Mouse (Mus musculus) thymus, postnatal 14 days (tissue): ENCODE results near the gene Pmf1.
"Not testable (repeated sequence)": the region's sequence is repeated elsewhere in the genome, so short reads cannot be mapped to it uniquely, and the experiment has no call there.

Source experiments
- DNase-seq: peaks from one replicate; pipeline ENCODE4 v3.0.0; 2021

Pmf1 gene

DNA sequence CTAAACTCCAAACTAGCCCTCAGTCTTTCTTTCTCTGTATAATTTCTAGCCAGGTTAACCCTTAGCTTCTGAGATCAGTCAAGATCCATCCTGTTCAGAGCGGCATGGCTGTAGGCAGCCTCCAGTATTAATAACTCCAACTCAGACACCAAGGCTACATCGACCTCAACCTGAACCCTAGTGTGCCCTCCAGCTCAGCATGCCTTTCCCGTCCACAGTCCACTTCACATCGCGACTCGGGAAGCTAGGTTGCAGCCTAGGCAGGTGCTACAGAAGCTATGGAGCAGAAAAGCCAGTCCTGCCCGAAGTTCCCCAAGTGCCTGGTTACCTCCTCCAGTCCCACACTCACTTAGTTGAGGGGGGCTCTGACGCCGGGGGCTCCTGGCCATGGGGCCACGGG is 27.3 kb upstream of the Pmf1 start:
- no peak for DNase-seq

DNA sequence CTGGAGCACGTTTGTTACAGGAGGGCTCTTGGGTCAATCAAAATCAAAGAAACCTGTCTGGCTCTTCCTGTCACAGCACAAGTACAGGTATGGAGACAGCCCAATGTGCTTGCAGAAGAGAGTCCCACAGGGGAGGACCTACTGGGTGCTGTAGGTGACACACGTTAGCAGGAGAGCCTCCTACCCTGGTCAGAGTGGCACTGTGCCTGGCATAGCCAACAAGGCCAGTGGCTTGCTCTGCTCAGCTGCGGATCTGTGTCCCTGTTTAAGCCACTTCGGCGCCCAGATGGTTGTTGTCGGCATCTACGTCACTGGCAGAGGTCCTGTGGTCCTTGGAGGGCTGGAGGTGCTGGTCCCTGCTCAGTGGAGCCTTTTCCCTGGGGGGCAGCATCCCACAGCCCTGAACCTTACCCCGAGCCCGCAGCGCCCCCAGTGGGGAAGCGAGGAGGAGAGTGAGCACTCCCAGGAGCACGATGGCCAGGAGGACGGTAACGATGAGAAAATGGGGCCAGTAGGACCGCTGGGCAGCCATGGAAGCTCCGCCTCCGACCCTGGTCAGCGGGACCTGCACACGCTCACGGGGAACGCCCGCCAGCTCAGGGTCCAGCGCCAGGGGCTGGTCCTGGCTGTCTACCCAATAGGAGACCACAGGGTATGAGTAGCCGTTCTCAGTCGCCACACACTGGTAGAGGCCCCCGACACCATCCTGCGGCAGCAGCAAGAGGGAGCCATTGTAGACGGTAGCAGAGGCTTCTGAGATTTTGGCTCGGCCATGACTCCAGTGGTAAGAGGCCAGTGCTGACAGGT is 26.5 kb upstream of the Pmf1 start:
- peak; percentile 44 for DNase-seq

DNA sequence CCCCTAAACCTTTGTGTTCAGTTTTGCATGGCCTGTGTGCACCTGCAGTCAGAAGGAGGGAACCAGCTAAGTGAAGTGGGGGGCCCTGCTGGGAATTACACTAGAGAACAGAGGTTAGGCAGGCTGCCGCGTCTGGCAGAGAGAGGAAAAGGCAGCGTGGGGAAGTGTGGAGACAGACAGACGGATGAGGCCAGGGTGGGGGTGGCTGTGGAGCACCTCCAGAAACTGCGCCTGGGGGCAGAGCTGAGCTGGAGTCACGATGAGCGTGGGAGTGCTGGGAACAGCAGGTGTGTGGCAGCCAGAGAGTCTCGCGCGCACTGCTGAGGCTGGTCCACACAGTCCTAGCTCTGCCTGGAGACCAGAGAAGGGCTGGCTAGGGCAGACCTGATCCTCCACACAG is 25.4 kb upstream of the Pmf1 start:
- peak; percentile 18 for DNase-seq

DNA sequence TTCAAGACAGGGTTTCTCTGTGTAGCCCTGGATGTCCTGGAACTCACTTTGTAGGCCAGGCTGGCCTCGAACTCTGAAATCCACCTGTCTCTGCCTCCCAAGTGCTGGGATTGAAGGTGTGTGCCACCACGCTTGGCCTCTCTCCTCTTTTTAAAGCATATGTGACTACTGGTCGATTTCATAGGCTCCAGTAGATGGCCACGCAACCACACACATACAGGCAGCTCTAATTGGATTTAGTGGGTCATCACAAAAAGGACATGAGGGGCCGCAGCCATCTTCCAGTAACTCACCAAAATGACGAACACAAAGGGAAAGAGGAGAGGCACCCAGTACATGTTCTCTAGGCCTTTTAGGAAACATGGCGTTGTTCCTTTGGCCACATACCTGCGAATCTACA is 18.5 kb upstream of the Pmf1 start:
- DNase-seq = not testable (repeated sequence)

DNA sequence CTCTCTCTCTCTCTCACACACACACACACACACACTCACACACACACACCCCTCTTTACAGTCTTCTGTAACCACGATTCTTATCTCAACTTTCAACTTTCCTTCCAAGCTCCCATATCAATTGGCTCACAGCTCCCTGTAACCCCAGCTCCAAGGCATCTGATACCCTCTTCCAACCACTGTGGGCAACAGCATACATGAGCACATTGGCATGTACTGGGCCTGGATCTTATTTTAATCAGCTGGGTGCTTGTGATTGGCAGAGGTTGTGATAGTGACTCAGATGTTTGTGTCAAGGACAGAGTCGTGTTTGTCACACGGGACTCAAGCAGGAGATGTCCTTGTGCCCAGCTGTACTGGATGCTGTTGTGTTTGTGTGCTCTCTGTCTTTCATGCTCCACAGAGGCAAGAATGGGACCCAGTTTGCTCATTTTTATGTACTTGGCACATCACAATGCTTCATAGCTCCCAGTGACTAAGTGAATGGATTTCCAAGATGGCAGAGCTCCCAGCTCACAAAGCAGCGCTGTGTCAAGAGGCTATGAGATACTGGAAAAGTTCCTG is 17.3 kb upstream of the Pmf1 start:
- DNase-seq = no peak

DNA sequence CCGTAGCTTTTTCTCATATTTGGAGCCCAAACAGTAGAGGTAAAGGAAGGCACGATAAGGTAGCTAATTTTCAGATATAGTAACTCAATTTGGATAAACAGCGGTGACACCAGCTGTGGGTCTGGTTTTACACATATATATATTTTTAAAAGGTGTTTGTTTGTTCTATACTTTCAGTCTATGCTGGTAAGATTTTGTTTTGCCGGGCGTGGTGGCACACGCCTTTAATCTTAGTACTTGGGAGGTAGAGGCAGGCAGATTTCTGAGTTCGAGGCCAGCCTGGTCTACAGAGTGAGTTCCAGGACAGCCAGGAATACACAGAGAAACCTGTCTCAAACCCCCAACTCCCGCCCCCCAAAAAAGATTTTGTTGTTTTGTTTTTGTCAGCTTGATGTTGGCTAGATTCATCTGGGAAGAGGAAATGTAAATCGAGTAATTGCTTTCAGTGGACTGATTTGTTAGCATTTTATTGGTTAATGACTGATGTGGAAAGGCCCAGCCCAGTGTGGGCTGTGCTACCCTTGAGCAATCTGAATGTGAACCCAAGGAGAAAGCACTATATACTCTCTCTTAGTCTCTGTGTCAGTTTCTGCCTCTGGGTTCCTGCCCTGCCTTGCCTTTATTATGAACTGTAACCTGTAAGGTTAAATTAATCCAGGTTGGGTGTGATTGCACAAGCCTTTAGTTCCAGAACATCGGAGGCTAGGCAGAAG is 15.7 kb upstream of the Pmf1 start:
- no peak for DNase-seq

DNA sequence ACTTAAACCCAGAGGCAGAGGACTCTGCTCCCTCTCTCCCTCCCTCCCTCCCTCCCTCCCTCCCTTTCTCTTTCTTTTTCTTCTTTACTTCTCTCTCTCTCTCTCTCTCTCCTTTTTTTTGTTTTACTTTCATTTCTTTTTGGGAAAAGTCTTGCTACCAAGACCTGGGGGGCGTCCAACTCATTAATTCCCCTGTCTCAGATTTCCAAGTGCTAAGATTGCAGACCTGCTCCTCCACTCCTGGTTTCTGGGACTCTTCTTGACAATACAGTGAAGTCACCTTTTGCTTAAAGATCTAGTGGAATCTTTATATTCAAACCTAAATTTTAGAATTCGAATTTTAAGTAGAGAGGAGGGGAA is 15.2 kb upstream of the Pmf1 start:
- DNase-seq = no peak

DNA sequence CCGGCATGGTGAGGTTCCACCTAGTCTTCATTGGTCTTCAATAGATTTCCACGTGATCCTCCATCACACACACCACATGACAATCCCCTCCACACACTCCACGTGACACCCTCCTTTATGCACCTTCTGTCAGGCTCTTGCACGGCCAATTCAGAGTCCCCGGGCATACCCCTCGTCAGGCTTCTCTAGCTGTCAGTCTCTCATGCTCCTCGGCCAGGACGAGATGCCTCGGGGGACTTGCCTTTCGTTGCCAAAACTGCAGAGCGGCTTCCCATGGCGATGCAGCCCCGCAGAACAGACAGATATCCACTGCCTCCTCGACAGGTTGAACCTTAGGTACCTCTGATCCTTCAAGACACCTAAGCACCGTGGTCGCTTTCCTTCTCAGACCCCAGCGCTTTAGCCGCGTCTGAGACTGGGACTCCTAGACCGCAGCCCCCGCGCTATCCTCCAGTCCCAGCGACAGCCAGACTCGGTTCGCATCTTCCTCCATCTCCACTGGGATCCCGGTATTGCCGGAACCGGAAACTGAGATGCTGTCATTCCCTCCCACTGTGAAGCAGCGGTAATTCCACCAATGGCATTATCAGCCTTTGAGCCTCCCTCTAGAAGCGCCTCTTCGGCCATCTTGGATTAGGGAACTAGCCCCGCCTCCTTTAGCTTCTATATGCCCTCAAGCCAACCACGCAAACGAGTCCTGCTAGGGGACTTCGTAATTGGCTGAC is 14.6 kb upstream of the Pmf1 start, which contains the start of gene Slc25a44:
Gene Slc25a44 (minus strand): TSS at position 535 of the 725 bp plus-strand sequence.
- DNase-seq = peak; percentile 93

DNA sequence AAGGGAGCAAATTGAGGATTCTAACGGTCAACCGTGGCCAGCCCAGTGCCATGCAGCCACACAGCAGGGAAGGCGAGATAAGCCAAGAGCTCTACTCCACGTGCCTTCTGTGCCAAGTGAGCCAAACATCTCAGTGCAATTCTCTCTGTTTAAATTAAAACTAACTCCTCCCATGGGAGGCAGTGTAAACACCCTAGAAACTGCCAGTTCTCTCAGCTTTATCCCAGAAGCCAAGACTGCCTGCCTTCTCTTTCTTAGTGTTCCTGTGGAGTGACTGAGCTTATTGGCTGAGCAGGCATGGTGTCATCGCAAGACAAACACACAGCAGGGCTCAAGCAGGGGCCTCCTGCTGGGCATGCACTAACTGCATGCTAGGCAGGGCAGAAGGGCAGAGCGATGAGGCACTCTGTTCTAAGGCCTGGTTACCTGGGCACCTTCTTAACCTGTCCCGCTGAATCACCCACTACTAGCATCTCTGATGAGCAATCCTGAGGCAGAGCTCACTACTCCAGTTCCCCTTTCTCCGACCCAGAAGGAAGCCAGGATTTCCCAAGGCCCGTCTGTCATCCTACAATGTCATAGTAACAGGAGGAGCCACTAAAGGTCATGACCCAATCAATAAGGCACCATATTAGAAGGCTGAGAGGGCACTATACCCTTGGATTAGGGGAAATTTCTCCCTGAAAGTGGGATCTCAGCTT is 12.0 kb upstream of the Pmf1 start:
- DNase-seq = no peak

DNA sequence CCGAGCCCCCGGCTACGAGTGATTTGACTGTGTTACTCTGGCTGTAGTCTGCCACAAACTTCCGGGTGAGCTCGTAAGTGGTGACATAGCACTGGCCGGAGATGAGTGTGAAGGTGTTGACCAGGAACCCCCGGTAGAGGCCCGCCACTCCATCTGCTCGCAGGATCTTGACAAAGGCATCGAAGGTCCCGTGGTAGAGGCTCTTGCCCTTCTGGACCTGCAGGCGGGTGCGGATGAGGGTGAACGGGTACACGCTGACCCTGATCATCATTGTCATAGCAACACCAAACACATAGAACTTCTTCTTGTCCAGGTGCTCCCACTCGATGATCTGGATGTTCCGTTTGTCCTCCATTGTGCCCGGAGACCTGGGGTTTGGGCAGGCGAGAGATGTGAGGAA is 10.6 kb upstream of the Pmf1 start:
- no peak for DNase-seq

DNA sequence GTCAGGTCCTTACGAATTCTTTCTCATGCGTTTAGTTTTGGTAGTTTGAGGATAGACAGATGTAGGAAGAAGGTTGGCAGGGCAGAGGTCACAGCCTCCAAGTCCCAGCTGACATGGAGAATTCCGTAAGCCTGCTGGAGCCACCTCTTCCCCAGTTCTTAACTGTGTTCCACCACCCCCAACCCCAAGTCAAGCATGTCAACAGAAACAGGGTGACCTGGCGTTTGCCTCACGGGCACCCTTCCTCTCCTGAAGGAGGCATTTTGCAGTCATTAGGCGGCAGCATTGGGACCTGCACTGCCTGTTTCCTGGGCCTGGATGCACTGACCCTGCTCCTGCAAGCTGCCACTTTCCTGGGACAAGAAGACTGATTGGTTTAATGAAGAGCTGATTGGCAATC is 7.9 kb upstream of the Pmf1 start:
- no peak for DNase-seq

DNA sequence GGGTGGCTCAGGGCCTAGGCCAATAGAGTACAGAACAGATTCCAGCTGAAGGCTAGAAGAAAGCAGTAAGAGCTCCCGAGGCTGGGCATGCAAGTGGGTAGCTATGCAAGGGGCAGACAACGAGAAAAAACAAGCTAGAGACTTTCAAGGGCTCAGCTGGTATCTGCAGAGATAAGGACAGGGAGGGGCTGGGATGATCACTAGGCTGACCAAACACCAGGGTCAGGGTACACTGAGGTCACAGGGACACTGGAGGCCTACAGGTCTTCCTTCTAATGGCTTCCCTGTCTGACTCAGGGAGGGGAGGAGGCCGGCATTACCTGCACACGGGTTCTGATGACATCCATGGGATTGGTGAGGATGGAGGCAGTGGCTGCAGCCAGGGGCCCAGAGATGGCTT is 5.5 kb upstream of the Pmf1 start:
- DNase-seq = no peak

DNA sequence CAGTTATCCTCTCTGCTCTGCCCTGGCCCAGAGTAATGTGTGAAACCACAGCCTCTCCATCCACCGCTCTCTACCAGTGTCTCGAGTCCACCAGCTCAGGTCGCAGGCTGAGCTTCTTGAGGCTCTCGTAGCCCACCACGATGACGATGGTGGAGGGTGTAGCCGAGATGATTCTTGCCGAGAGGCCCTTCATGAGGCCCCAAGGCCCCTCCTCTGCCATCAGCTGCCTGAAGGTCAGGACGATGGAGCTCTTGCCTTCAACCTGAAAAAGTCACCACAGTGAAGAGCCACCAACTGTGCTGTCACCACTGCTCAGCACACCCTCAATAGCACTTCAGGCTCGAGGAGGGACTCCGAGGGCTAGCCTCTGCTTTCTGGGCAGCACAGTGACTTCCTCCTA is 2.5 kb upstream of the Pmf1 start:
- no peak for DNase-seq

DNA sequence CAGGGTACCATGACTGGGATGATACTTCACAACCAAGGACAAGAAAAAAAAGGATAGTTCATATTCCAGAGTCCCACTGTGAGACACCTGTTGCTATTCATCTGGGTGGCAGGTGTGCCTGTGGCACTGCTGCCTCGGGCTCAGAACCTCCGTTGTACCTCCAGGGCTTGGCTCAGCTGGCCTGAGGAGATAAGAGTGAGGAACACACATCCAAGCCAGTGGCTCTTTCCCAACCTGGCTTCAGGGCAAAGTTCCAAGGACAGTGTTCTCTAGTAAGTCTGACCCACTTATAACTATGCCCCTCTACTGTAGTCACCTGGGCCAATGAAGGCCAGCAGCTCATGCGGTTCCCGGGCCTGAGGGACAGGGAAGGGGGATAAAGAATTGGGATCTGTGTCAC is 1.6 kb upstream of the Pmf1 start:
- DNase-seq = no peak

DNA sequence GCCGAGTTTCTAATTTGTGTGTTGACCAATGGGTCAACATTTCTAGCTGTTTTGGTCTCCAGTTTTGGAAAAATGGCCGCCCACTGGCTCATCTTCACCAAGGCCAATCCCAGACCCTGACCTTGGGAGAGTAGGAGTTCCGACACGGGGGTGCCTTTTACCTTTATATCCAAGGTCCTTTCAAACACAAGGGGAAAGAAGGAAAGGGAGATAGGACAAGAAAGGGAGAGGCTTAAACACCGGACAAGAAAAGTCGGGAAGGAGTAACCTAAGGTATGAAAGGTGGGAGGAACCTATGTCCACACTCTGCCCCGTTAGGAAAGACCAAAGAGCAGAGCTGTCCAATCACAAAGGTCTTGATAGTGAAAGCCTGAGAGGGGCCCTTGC is 507 bp upstream of the Pmf1 start:
- DNase-seq = peak; percentile 23

DNA sequence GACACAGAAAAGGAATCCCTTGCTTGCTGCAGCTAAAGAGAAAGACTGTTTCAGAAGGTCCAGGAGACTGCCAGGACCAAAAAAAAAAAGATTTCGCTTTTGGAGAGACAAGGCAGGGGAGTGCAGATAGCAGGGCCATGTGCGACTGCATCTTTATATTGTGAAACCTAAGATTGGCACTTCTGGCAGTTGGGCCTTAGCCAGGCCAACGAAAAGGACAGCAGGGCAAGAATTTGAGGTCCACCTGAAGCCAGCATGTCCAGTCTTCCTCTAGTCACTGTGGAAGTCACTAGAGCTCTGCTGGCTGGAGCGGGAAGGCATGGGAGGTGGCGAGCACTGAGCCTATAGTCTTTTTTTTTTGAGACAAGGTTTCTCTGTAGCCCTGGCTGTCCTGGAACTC is 1.2 kb downstream of the Pmf1 start:
- no peak for DNase-seq

DNA sequence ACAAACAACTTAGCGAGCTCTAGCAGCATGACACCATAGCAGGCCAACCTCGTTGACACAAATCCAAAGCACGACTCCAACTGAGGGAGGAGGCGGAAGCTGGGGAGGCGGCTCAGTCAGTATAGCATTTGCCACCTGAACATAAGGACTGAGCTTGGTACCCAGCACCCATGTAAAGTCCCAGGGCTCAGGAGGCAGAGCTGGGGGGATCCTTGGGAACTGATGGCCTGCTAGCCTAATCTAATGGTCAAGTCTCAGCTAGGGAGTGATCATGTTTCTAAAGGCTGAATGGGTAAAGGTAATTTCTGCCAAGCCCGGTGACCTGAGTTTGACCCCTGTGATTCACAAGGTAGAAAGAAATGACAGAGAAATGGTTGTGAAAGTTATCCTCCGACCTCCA is 2.6 kb downstream of the Pmf1 start:
- DNase-seq = no peak

DNA sequence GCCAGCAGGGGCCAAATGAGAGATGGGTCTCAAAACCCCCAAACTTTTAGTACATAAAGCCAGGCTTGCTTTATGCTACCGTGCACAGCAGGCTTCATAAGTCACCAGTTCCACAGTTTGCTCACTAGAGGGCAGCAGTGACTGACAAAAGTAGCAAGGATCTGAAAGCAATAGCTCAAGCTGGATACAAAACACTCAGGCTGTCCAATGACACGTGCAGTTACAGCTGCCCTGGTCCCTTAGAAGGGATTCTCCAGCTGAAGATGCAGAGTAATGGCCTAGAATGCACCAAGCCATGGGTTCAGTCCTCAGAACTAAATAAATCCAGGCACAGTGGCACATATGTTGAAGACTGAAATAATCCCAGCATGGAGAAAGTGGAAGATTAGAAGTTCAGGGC is 3.0 kb downstream of the Pmf1 start:
- DNase-seq = peak; percentile 72

DNA sequence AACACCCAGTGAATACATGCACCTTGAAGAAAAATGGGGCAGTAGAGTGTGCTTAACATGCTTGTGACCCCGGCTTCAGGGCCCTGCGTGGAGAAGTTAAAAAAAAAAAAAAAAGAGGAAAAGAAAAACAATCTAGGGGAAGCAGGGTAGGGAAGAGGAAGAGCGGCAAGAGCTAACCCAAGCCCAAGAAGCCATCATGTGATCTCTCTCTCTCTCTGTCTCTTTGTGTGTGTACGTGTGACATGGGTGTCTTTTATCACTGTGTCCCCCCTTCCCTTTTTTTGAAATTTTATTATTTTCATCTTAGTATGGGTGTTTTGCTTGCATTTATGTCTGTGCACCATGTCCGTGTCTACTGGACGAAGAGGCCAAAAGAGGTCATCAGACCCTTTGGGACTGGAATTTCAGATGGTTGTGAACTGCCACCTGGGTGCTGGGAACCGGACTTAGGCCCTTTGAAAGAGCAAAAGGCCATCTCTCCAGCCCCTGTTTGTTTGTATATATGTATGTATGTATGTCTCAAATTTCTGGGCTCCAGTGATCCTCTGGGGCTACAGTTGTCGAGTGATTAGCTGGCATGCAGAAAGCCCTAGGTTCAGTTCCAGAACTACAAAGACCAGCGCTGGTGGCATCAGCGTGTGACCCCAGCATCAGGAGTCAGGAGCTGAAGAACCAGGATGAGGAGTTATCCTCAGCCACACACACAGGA is 6.5 kb downstream of the Pmf1 start:
- no peak for DNase-seq

DNA sequence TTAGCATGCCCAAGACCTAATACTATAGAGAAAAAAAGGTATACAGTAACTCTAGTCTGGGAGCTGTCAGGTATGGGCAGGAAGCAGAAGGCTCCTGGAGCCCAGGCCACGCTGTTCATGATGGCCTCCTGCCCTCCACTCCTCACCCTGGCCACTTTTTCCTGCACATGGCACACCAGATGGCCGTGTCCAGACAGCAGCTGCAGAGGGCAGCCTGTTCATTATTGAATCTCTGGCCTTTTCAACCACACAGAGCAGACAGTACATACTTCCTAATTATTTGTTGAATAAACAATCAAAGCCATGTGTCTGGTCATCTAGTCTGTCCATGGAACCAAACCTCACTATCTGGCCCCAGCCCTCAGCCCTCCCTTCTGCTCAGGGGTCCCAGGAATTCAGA is 11.5 kb downstream of the Pmf1 start:
- no peak for DNase-seq

DNA sequence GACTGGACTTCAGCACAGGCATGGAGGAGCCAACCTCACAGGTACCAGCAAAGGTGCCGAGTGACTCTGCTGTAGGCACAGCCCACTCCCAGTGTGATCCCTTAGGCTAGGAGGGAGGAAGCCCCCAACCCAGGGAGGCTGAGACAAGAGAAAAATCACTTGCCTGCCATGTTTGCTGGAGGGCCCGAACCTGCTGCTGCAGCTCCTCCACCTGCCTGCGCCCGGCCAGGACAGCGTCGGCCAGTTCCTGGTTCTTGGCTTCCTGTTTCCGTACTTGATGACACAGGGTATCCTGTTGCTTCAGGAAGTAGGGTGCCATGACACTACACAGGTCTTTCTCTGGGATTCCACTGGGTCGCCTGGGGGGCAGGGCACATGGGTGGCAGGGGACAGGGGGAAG is 14.4 kb downstream of the Pmf1 start:
- no peak for DNase-seq

DNA sequence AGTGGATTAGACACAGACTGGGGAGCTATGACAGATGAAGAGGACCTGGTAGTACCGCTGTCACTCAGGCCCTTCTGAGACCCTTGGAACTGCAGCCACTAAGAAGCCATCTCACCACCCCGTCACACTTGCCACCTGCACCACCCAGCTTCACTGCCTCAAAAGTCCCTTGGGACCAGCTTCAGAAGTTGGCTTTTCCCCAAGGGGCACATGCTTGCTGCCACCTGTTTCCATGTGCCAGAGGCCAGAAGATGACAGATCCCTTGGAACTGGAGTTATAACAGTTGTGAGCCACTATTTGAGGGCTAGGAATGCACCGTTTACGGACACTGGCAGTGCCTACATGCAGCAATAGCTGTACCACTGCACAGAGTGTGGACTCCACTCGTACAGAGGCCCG is 14.8 kb downstream of the Pmf1 start:
- no peak for DNase-seq
